Comparison of ENCODE assay signal across 16 mouse cellular contexts in the genomic region with DNA sequence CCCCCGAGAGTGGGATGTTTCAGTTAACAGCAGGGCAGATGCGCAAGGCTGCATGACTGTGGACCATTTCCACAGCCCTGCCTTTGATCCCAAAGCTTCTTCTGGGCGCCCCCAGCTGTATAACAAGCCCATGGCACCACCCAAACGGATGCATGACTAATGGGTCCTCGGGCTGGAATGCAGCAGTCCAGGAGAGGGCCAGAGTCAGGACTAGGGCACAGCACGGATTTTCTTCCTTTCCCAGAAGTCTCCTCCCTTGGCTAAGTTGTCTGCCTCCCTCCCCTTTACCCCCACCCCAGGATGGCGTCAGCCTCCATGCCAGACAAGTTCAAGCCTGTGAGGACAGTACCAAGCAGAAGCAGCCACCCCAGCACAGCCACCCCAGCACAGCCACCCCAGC. TPM values are rescaled to one million over a fixed set of nuclear protein-coding genes. Genes with fewer than 3 reads are reported as not detected.
A peak's percentile ranks its signal among the peaks of the same experiment; 100 is the strongest.
DNase-seq lines count a peak whose midpoint lies in the region; ATAC-seq and TF ChIP-seq lines count a peak whose summit lies in the region.
"Had no signal": no experiment of that assay in that cellular context is flagged by ENCODE, and none has a peak within 500 bp of the region (broad histone marks: within the 10 kb centered on the region; RNA-seq: fewer than 3 reads in every experiment).

No protein-coding gene starts in this region.

- DNase-seq in gastrocnemius, adult 2 months, result no peak
- DNase-seq in gastrocnemius, adult 8-10 months (ENCODE audit: low spot score in 2 of 2), result no peak
- DNase-seq in embryonic facial prominence, embryonic 14.5 days (ENCODE audit: low spot score), result peak; percentile 17
- DNase-seq in embryo, embryonic 10 days (ENCODE audit: low spot score), result no peak
- DNase-seq in testis, postnatal 10 days (ENCODE audit: low spot score), result no peak
- DNase-seq: adrenal gland, postnatal 10 days; heart, postnatal 10 days; kidney, adult 18-20 months; left cerebral cortex, postnatal 4 days; lung, embryonic 14.5 days had no signal

- H3K27ac ChIP-seq in gastrocnemius, adult 2 months, result peak overlapping the region; percentile 68
- H3K27ac ChIP-seq in neural tube, embryonic 13.5 days (replicated peaks), result peak overlapping the region; percentile 84
- no peak overlapping the region for H3K27ac ChIP-seq in neural tube, embryonic 15.5 days (replicated peaks)
- H3K27ac ChIP-seq in embryonic facial prominence, embryonic 14.5 days (replicated peaks; ENCODE audit: low read depth, low read length), result peak overlapping the region; percentile 63; the same call in 1 of the 2 replicates
- H3K27ac ChIP-seq in stomach, embryonic 16.5 days (ENCODE audit: low read length), result peak overlapping the region; percentile 71

- no peaks in the 10 kb centered on the region for H3K27me3 ChIP-seq in neural tube, embryonic 13.5 days
- no peaks in the 10 kb centered on the region for H3K27me3 ChIP-seq in neural tube, embryonic 15.5 days (replicated peaks)
- H3K27me3 ChIP-seq in embryonic facial prominence, embryonic 14.5 days (replicated peaks; ENCODE audit: control insufficient read depth, insufficient read depth, low read length), result no peaks in the 10 kb centered on the region
- H3K27me3 ChIP-seq in stomach, embryonic 16.5 days (ENCODE audit: control insufficient read depth, insufficient read depth, low read length), result no peaks in the 10 kb centered on the region
- H3K27me3 ChIP-seq: neural tube, embryonic 12.5 days had no signal

- no peak overlapping the region for H3K4me2 ChIP-seq in neural tube, embryonic 13.5 days
- no peak overlapping the region for H3K4me2 ChIP-seq in neural tube, embryonic 15.5 days
- no peak overlapping the region for H3K4me2 ChIP-seq in embryonic facial prominence, embryonic 14.5 days (ENCODE audit: low read depth, low read length)
- H3K4me2 ChIP-seq in stomach, embryonic 16.5 days (ENCODE audit: low read depth, low read length), result no peak overlapping the region
- H3K4me2 ChIP-seq: lung, embryonic 14.5 days; neural tube, embryonic 12.5 days had no signal

- H3K4me1 ChIP-seq in neural tube, embryonic 13.5 days (replicated peaks), result peaks cover 39% of the 10 kb centered on the region
- H3K4me1 ChIP-seq in neural tube, embryonic 15.5 days, result peaks cover 31% of the 10 kb centered on the region
- peaks cover 5% of the 10 kb centered on the region; the same call in 1 of the 2 replicates for H3K4me1 ChIP-seq in embryonic facial prominence, embryonic 14.5 days (ENCODE audit: control insufficient read depth, insufficient read depth, low read length)
- H3K4me1 ChIP-seq in stomach, embryonic 16.5 days (ENCODE audit: control insufficient read depth, insufficient read depth, low read length), result peaks cover 5% of the 10 kb centered on the region; the same call in 1 of the 2 replicates

- WGBS in neural tube, embryonic 13.5 days, result 50% methylated on average over 7 of the region's 7 CpGs
- WGBS in neural tube, embryonic 15.5 days, result 53% methylated on average over 7 of the region's 7 CpGs
- WGBS in embryonic facial prominence, embryonic 14.5 days, result 44% methylated on average over 7 of the region's 7 CpGs
- WGBS in stomach, embryonic 16.5 days, result 54% methylated on average over 7 of the region's 7 CpGs

- no peak overlapping the region for H3K4me3 ChIP-seq in gastrocnemius, adult 2 months
- H3K4me3 ChIP-seq in neural tube, embryonic 13.5 days, result no peak overlapping the region
- H3K4me3 ChIP-seq in neural tube, embryonic 15.5 days (replicated peaks), result no peak overlapping the region
- no peak overlapping the region for H3K4me3 ChIP-seq in embryonic facial prominence, embryonic 14.5 days (ENCODE audit: low read depth, low read length)
- H3K4me3 ChIP-seq in stomach, embryonic 16.5 days (replicated peaks; ENCODE audit: low read length), result no peak overlapping the region
- H3K4me3 ChIP-seq: neural tube, embryonic 12.5 days had no signal

- H3K36me3 ChIP-seq in neural tube, embryonic 13.5 days, result peaks cover 72% of the 10 kb centered on the region
- peaks cover 60% of the 10 kb centered on the region for H3K36me3 ChIP-seq in neural tube, embryonic 15.5 days
- peaks cover 71% of the 10 kb centered on the region for H3K36me3 ChIP-seq in embryonic facial prominence, embryonic 14.5 days (ENCODE audit: control insufficient read depth, insufficient read depth, low read length)
- peaks cover 22% of the 10 kb centered on the region for H3K36me3 ChIP-seq in stomach, embryonic 16.5 days (ENCODE audit: control insufficient read depth, insufficient read depth, low read length)

- no peak overlapping the region for H3K9ac ChIP-seq in neural tube, embryonic 13.5 days
- no peak overlapping the region for H3K9ac ChIP-seq in neural tube, embryonic 15.5 days (replicated peaks)
- no peak overlapping the region for H3K9ac ChIP-seq in embryonic facial prominence, embryonic 14.5 days (ENCODE audit: low read depth, low read length)
- H3K9ac ChIP-seq in stomach, embryonic 16.5 days (ENCODE audit: low read length), result no peak overlapping the region
- H3K9ac ChIP-seq: lung, embryonic 14.5 days; neural tube, embryonic 12.5 days had no signal

- ATAC-seq in neural tube, embryonic 13.5 days (ENCODE audit: low read depth), result no peak
- ATAC-seq in neural tube, embryonic 15.5 days (ENCODE audit: low FRiP score), result no peak
- ATAC-seq in embryonic facial prominence, embryonic 14.5 days (ENCODE audit: low read depth), result 0 out of 2 replicates have a peak, but pooled peaks have one; percentile 10
- no peak for ATAC-seq in stomach, embryonic 16.5 days (ENCODE audit: insufficient read depth, low FRiP score)
- ATAC-seq: forebrain, embryonic 14.5 days had no signal

- intact Hi-C loops in gastrocnemius, adult 2 months (cut with DNase I), result no loop called here

- H3K9me3 ChIP-seq in neural tube, embryonic 13.5 days, result no peaks in the 10 kb centered on the region
- H3K9me3 ChIP-seq in neural tube, embryonic 15.5 days (replicated peaks), result no peaks in the 10 kb centered on the region
- H3K9me3 ChIP-seq in embryonic facial prominence, embryonic 14.5 days (ENCODE audit: control insufficient read depth, low read length), result no peaks in the 10 kb centered on the region
- no peaks in the 10 kb centered on the region for H3K9me3 ChIP-seq in stomach, embryonic 16.5 days (replicated peaks; ENCODE audit: control insufficient read depth, low read length)
- H3K9me3 ChIP-seq: neural tube, embryonic 12.5 days had no signal

- no peak for TF ChIP-seq CTCF in gastrocnemius, adult 2 months (IDR thresholded peaks at IDR 0.05)

RNA-seq across cellular contexts. Expression of a gene that starts 16.5 kb away (rescaled TPM):
- total RNA-seq in gastrocnemius, adult 2 months (2021), result 1 to 10 TPM; 4.2 to 4.5 TPM
- 1 to 10 TPM; 1.5 to 4.4 (median 3.1) TPM for total RNA-seq in gastrocnemius, adult 8-10 months (2022)
- polyA plus RNA-seq in neural tube, embryonic 13.5 days (2015; fragmentation: Nextera tagmentation; extraction: Ambion mirVana), result 1.9 and 2.7 TPM in 2 replicates
- polyA plus RNA-seq in neural tube, embryonic 15.5 days (2015; fragmentation: Nextera tagmentation; extraction: Ambion mirVana), result 2.0 and 4.9 TPM in 2 replicates
- 10.7 and 11.0 TPM in 2 replicates for polyA plus RNA-seq in embryonic facial prominence, embryonic 14.5 days (2014; fragmentation: Nextera tagmentation; extraction: Ambion mirVana)
- polyA plus RNA-seq in stomach, embryonic 16.5 days (2015; fragmentation: Nextera tagmentation; extraction: Ambion mirVana), result 18.9 and 24.4 TPM in 2 replicates

RNA-seq across cellular contexts. Expression of a gene that starts 24.7 kb away (rescaled TPM):
- total RNA-seq in gastrocnemius, adult 2 months (2021), result 1 to 10 TPM; 7.5 to 8.6 TPM
- total RNA-seq in gastrocnemius, adult 8-10 months (2022), result 1 to 10 TPM; 5.0 to 9.5 (median 6.5) TPM
- 22.5 and 23.5 TPM in 2 replicates for polyA plus RNA-seq in neural tube, embryonic 13.5 days (2015; fragmentation: Nextera tagmentation; extraction: Ambion mirVana)
- polyA plus RNA-seq in neural tube, embryonic 15.5 days (2015; fragmentation: Nextera tagmentation; extraction: Ambion mirVana), result 19.7 and 22.0 TPM in 2 replicates
- 13.3 TPM in 2 replicates for polyA plus RNA-seq in embryonic facial prominence, embryonic 14.5 days (2014; fragmentation: Nextera tagmentation; extraction: Ambion mirVana)
- polyA plus RNA-seq in stomach, embryonic 16.5 days (2015; fragmentation: Nextera tagmentation; extraction: Ambion mirVana), result 19.5 and 19.7 TPM in 2 replicates

RNA-seq across cellular contexts. Expression of a gene that starts 24.9 kb away (rescaled TPM):
- total RNA-seq in gastrocnemius, adult 2 months (2021), result 10 to 100 TPM; 12.1 to 13.4 TPM
- 10 to 100 TPM in 2 of 4 experiments, 1 to 10 TPM in 2; 7.7 to 15.7 (median 9.7) TPM for total RNA-seq in gastrocnemius, adult 8-10 months (2022)
- 57.7 and 59.4 TPM in 2 replicates for polyA plus RNA-seq in neural tube, embryonic 13.5 days (2015; fragmentation: Nextera tagmentation; extraction: Ambion mirVana)
- 39.0 and 40.5 TPM in 2 replicates for polyA plus RNA-seq in neural tube, embryonic 15.5 days (2015; fragmentation: Nextera tagmentation; extraction: Ambion mirVana)
- 30.2 and 36.6 TPM in 2 replicates for polyA plus RNA-seq in embryonic facial prominence, embryonic 14.5 days (2014; fragmentation: Nextera tagmentation; extraction: Ambion mirVana)
- 32.0 and 35.2 TPM in 2 replicates for polyA plus RNA-seq in stomach, embryonic 16.5 days (2015; fragmentation: Nextera tagmentation; extraction: Ambion mirVana)

RNA-seq across cellular contexts. Expression of a gene that starts 46.2 kb away (rescaled TPM):
- total RNA-seq in gastrocnemius, adult 2 months (2021), result not detected
- total RNA-seq in gastrocnemius, adult 8-10 months (2022), result not detected
- 0.94 and 1.2 TPM in 2 replicates for polyA plus RNA-seq in neural tube, embryonic 13.5 days (2015; fragmentation: Nextera tagmentation; extraction: Ambion mirVana)
- polyA plus RNA-seq in neural tube, embryonic 15.5 days (2015; fragmentation: Nextera tagmentation; extraction: Ambion mirVana), result 0.68 and 3.1 TPM in 2 replicates
- 0.71 and 1.4 TPM in 2 replicates for polyA plus RNA-seq in embryonic facial prominence, embryonic 14.5 days (2014; fragmentation: Nextera tagmentation; extraction: Ambion mirVana)
- 57.0 and 68.4 TPM in 2 replicates for polyA plus RNA-seq in stomach, embryonic 16.5 days (2015; fragmentation: Nextera tagmentation; extraction: Ambion mirVana)
- total RNA-seq: layer of hippocampus, adult 8-10 months; left cerebral cortex, postnatal 4 days had no signal

RNA-seq across cellular contexts. Expression of a gene that starts 54.5 kb away (rescaled TPM):
- total RNA-seq in gastrocnemius, adult 2 months (2021), result 1 to 10 TPM; 3.0 to 3.8 TPM
- total RNA-seq in gastrocnemius, adult 8-10 months (2022), result 1 to 10 TPM; 1.6 to 3.1 (median 2.7) TPM
- polyA plus RNA-seq in neural tube, embryonic 13.5 days (2015; fragmentation: Nextera tagmentation; extraction: Ambion mirVana), result 73.9 and 74.4 TPM in 2 replicates
- 65.9 and 98.5 TPM in 2 replicates for polyA plus RNA-seq in neural tube, embryonic 15.5 days (2015; fragmentation: Nextera tagmentation; extraction: Ambion mirVana)
- polyA plus RNA-seq in embryonic facial prominence, embryonic 14.5 days (2014; fragmentation: Nextera tagmentation; extraction: Ambion mirVana), result 140 and 164 TPM in 2 replicates
- 186 and 187 TPM in 2 replicates for polyA plus RNA-seq in stomach, embryonic 16.5 days (2015; fragmentation: Nextera tagmentation; extraction: Ambion mirVana)
